Mouse (Mus musculus): ENCODE results near the gene Abr. TPM values are rescaled to one million over a fixed set of nuclear protein-coding genes. Genes with fewer than 3 reads are reported as not detected.
A peak's percentile ranks its signal among the peaks of the same experiment; 100 is the strongest.

Abr gene
- polyA plus RNA-seq, 1 experiment from 2014 or later, result 38.3 TPM

GRCm38 (mm10) chr11:76645955-76646354, 23.8 kb upstream of the Abr start:
- H3K9me3 ChIP-seq, result no peaks in the 10 kb centered on the region
- WGBS, result 0% methylated on average over 19 of the region's 19 CpGs
- H3K27ac ChIP-seq, result no peak overlapping the region
- peaks cover 5% of the 10 kb centered on the region for H3K27me3 ChIP-seq (replicated peaks)
- ATAC-seq, result peak; percentile 89
- peaks cover 11% of the 10 kb centered on the region; the same call in 1 of the 2 replicates for H3K4me1 ChIP-seq (replicated peaks)
- no peaks in the 10 kb centered on the region for H3K36me3 ChIP-seq
- H3K9ac ChIP-seq, result no peak overlapping the region
- H3K4me3 ChIP-seq (replicated peaks), result no peak overlapping the region
- peak overlapping the region; percentile 55 for H3K4me2 ChIP-seq (replicated peaks)

GRCm38 (mm10) chr11:76645036-76645435, 22.9 kb upstream of the Abr start:
- peaks cover 5% of the 10 kb centered on the region for H3K27me3 ChIP-seq (replicated peaks)
- no peak overlapping the region for H3K4me3 ChIP-seq (replicated peaks)
- no peak overlapping the region for H3K27ac ChIP-seq
- H3K4me1 ChIP-seq (replicated peaks), result peaks cover 11% of the 10 kb centered on the region; the same call in 1 of the 2 replicates
- WGBS, result 77% methylated on average over 9 of the region's 9 CpGs
- ATAC-seq, result no peak
- H3K9me3 ChIP-seq, result no peaks in the 10 kb centered on the region
- H3K4me2 ChIP-seq (replicated peaks), result no peak overlapping the region
- H3K36me3 ChIP-seq, result no peaks in the 10 kb centered on the region
- no peak overlapping the region for H3K9ac ChIP-seq

- ATAC-seq, result no peak
- Histone ChIP-seq H3K36me3 (no peaks in the 10 kb centered on the region), H3K27me3 (replicated peaks) (peaks cover 5% of the 10 kb centered on the region), H3K27ac (no peak overlapping the region), H3K4me2 (replicated peaks) (no peak overlapping the region), H3K4me3 (replicated peaks) (no peak overlapping the region), H3K9ac (no peak overlapping the region), H3K4me1 (replicated peaks) (peaks cover 11% of the 10 kb centered on the region; the same call in 1 of the 2 replicates), H3K9me3 (no peaks in the 10 kb centered on the region)
- 77% methylated on average over 6 of the region's 6 CpGs for WGBS
Measured at GRCm38 (mm10) chr11:76644257-76644656, 22.1 kb upstream of the Abr start.

- no peaks in the 10 kb centered on the region for H3K4me1 ChIP-seq (replicated peaks)
- 71% methylated on average over 4 of the region's 4 CpGs for WGBS
- ATAC-seq, result no peak
- no peak overlapping the region for H3K4me3 ChIP-seq (replicated peaks)
- H3K27me3 ChIP-seq (replicated peaks), result no peaks in the 10 kb centered on the region
- H3K36me3 ChIP-seq, result no peaks in the 10 kb centered on the region
- no peaks in the 10 kb centered on the region for H3K9me3 ChIP-seq
- no peak overlapping the region for H3K4me2 ChIP-seq (replicated peaks)
- H3K9ac ChIP-seq, result no peak overlapping the region
- H3K27ac ChIP-seq, result no peak overlapping the region
Measured at GRCm38 (mm10) chr11:76640231-76640630, 18.1 kb upstream of the Abr start.

- H3K9me3 ChIP-seq, result no peaks in the 10 kb centered on the region
- no peaks in the 10 kb centered on the region for H3K4me1 ChIP-seq (replicated peaks)
- no peak for ATAC-seq
- no peak overlapping the region for H3K4me3 ChIP-seq (replicated peaks)
- H3K27ac ChIP-seq, result no peak overlapping the region
- 80% methylated on average over 17 of the region's 17 CpGs for WGBS
- no peak overlapping the region for H3K9ac ChIP-seq
- no peaks in the 10 kb centered on the region for H3K36me3 ChIP-seq
- H3K4me2 ChIP-seq (replicated peaks), result no peak overlapping the region
- H3K27me3 ChIP-seq (replicated peaks), result no peaks in the 10 kb centered on the region
Measured at GRCm38 (mm10) chr11:76639269-76639985, 17.3 kb upstream of the Abr start.

- Histone ChIP-seq H3K27ac (no peak overlapping the region), H3K4me3 (replicated peaks) (no peak overlapping the region), H3K4me1 (replicated peaks) (no peaks in the 10 kb centered on the region), H3K4me2 (replicated peaks) (no peak overlapping the region), H3K9me3 (no peaks in the 10 kb centered on the region), H3K36me3 (no peaks in the 10 kb centered on the region), H3K9ac (no peak overlapping the region), H3K27me3 (replicated peaks) (no peaks in the 10 kb centered on the region)
- no peak for ATAC-seq
- WGBS, result 74% methylated on average over 5 of the region's 5 CpGs
Measured at GRCm38 (mm10) chr11:76630487-76630886, 8.4 kb upstream of the Abr start.

GRCm38 (mm10) chr11:76630023-76630422, 7.9 kb upstream of the Abr start:
- Histone ChIP-seq H3K9me3 (no peaks in the 10 kb centered on the region), H3K27ac (no peak overlapping the region), H3K27me3 (replicated peaks) (no peaks in the 10 kb centered on the region), H3K9ac (no peak overlapping the region), H3K4me1 (replicated peaks) (no peaks in the 10 kb centered on the region), H3K36me3 (no peaks in the 10 kb centered on the region), H3K4me2 (replicated peaks) (no peak overlapping the region), H3K4me3 (replicated peaks) (no peak overlapping the region)
- 41% methylated on average over 2 of the region's 2 CpGs for WGBS
- ATAC-seq, result no peak

- Histone ChIP-seq H3K4me2 (replicated peaks) (no peak overlapping the region), H3K36me3 (no peaks in the 10 kb centered on the region), H3K27me3 (replicated peaks) (no peaks in the 10 kb centered on the region), H3K4me1 (replicated peaks) (no peaks in the 10 kb centered on the region), H3K27ac (no peak overlapping the region), H3K9me3 (no peaks in the 10 kb centered on the region), H3K4me3 (replicated peaks) (no peak overlapping the region), H3K9ac (no peak overlapping the region)
- WGBS, result 67% methylated on average over 5 of the region's 5 CpGs
- no peak for ATAC-seq
Measured at GRCm38 (mm10) chr11:76628613-76629012, 6.5 kb upstream of the Abr start.

- Histone ChIP-seq H3K27ac (no peak overlapping the region), H3K9ac (no peak overlapping the region), H3K9me3 (no peaks in the 10 kb centered on the region), H3K36me3 (no peaks in the 10 kb centered on the region), H3K4me3 (replicated peaks) (no peak overlapping the region), H3K27me3 (replicated peaks) (peaks cover 27% of the 10 kb centered on the region), H3K4me1 (replicated peaks) (peaks cover 16% of the 10 kb centered on the region), H3K4me2 (replicated peaks) (no peak overlapping the region)
- ATAC-seq, result no peak
- WGBS, result 81% methylated on average over 3 of the region's 3 CpGs
Measured at GRCm38 (mm10) chr11:76624881-76625280, 2.8 kb upstream of the Abr start.

- no peak for ATAC-seq
- WGBS, result 65% methylated on average over 10 of the region's 10 CpGs
- no peak overlapping the region for H3K4me3 ChIP-seq (replicated peaks)
- peaks cover 16% of the 10 kb centered on the region for H3K4me1 ChIP-seq (replicated peaks)
- peaks cover 28% of the 10 kb centered on the region for H3K27me3 ChIP-seq (replicated peaks)
- no peak overlapping the region for H3K27ac ChIP-seq
- no peak overlapping the region for H3K9ac ChIP-seq
- no peaks in the 10 kb centered on the region for H3K36me3 ChIP-seq
- H3K4me2 ChIP-seq (replicated peaks), result peak overlapping the region; percentile 99
- H3K9me3 ChIP-seq, result no peaks in the 10 kb centered on the region
Measured at GRCm38 (mm10) chr11:76624071-76624470, 2.0 kb upstream of the Abr start.

- Histone ChIP-seq H3K36me3 (no peaks in the 10 kb centered on the region), H3K4me3 (replicated peaks) (peak overlapping the region; percentile 77), H3K9me3 (no peaks in the 10 kb centered on the region), H3K9ac (peak overlapping the region; percentile 62), H3K27ac (0 out of 2 replicates have a peak overlapping the region, but pooled peaks have one; percentile 44), H3K27me3 (replicated peaks) (peaks cover 28% of the 10 kb centered on the region), H3K4me1 (replicated peaks) (peaks cover 16% of the 10 kb centered on the region), H3K4me2 (replicated peaks) (peak overlapping the region; percentile 99)
- peak; percentile 88 for ATAC-seq
- 1% methylated on average over 70 of the region's 72 CpGs for WGBS
Measured at GRCm38 (mm10) chr11:76623206-76623961, 1.3 kb upstream of the Abr start.

- under 1% methylated on average over 65 of the region's 66 CpGs for WGBS
- H3K27ac ChIP-seq, result 0 out of 2 replicates have a peak overlapping the region, but pooled peaks have one; percentile 44
Measured at GRCm38 (mm10) chr11:76622566-76623205, 572 bp upstream of the Abr start.

More at GRCm38 (mm10) chr11:76622566-76623205, 572 bp upstream of the Abr start:
- Histone ChIP-seq H3K4me3 (replicated peaks) (peak overlapping the region; percentile 77), H3K4me2 (replicated peaks) (peak overlapping the region; percentile 99), H3K36me3 (no peaks in the 10 kb centered on the region), H3K9ac (peak overlapping the region; percentile 62), H3K4me1 (replicated peaks) (peaks cover 16% of the 10 kb centered on the region), H3K27me3 (replicated peaks) (peaks cover 28% of the 10 kb centered on the region), H3K9me3 (no peaks in the 10 kb centered on the region)
- ATAC-seq, result peak; percentile 49
